Mouse (Mus musculus) layer of hippocampus, postnatal 10 days (tissue): ENCODE measurements around the gene Commd7. TPM values are rescaled to one million over a fixed set of nuclear protein-coding genes. Genes with fewer than 3 reads are reported as not detected.
A peak's percentile ranks its signal among the peaks of the same experiment; 100 is the strongest.

Source experiments
- DNase-seq, 2 experiments: peaks; one replicate each; pipeline ENCODE4 v3.0.0; 2021; ENCODE audit warnings: low spot score in 2 of 2
- total RNA-seq, 2 experiments: library from RNA; stranded (reverse); gene quantifications; 2 replicates each; pipeline ENCODE4 v1.2.3; 2021

The Commd7 gene
- total RNA-seq, 2 experiments from 2014 or later: 31.2 to 34.2 TPM

- no peak for DNase-seq
Observed at GRCm38 (mm10) chr2:153630950-153631349, 1.6 kb downstream of the Commd7 start.

DNA sequence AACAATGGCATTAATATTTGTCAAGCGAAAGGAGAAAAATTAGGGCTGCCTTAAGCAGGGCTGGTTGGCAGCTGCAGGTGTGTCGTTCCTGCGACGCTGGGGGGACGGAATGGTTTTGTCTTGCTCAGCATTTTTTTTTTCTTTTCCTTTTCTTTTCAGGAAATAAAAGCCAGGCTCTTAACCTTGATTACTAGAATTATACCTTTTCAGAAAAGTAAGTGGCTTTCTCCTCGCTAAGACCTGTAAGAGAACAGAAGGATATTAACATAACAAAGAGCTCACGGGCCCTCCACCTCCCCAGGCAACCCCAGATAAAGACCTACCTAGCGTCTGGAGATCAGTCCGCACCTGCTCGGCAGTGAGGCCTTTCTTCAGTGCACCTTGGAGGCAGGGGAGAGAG lies 10.1 kb downstream of the Commd7 start:
- DNase-seq: no peak

DNA sequence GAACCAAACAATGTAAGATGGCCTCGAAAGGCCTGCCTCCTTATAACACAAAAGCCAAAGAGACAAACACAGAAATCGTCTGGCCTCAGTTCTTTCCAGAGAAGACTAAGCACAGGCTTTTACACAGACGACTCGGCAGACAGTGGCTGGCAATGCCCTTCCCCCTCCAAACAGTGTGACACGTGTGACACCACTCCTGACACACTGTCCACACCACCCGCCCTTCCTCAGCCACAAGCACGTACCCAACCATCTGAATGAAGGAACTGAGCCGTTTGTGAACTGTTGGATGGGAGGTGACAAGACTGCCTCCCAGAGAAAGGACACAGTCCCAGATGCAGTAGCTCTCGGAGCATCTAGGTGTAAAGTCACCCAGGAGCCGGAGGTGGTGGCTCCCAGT lies 13.7 kb downstream of the Commd7 start:
- no peak for DNase-seq

DNA sequence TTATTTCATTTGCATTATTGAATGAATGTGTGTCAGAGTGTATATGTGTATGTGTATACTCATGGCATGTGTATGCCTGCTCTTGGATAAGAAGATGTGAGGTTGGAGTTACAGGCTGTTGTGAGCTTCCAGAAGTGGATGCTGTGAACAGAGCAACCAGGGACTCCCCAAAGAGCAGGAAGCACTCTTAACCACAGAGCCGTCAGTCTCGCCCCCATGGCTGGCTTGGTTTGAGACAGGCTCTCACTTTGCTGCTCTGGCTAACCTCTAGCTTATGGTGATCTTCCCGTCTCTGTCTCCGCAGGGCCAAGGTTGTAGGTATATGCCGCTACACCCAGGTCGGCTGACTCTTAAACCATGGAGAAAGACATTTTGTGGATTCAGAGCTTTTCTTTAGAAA lies 14.1 kb downstream of the Commd7 start:
- no peak for DNase-seq

DNA sequence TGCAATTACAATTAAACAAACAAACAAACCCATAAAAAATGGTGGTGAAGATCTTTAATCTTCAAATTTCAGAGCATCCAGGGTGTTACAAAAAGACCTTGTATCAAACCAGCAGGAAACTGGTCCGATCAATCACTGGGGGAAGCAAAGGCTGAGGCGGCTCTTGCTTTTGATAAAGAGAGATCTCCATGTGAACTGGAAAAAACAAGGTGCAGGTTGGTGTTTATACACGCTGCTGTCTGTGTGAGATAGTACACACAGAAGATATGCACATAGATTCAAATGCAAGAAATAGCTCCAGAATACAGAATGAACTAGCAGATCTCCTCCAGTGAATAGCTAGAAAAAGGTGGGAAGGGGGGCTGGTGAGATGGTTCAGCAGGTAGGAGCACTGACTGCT lies 15.7 kb downstream of the Commd7 start:
- DNase-seq: no peak

DNA sequence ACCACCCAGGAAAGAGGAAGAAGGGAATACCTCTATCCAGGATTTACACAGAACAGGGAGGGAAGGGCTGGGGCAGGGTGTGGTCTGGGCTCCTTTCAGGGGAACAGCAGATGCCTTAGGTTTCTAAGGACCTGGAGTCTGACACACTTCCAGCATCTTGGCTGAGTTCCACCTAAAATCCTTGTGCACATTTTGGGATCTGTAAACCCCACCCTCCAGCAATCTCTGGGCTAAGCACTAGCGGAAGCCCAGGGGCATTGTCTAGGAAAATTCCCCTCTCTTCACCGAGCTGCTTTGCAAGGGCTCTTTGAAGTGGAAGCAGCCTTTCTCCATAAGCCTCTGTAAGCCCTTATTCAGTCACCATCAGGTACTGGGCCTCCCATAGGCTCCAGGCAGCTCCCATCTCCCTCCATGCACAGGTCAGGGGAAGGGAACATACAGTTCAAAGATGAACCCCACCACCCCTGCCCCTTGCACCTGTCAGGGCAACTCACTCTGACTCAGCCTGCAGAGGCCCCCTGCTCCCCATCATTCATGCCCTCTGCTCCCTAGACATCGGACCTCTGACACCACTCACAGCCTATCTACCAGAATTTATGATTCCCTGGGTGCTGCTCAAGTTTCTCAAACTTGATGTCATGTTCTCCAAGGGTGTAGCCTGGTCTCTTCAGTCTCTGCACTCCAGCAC lies 19.8 kb downstream of the Commd7 start:
- DNase-seq: no peak

- no peak for DNase-seq
Observed at GRCm38 (mm10) chr2:153611743-153612142, 20.8 kb downstream of the Commd7 start.

- no peak for DNase-seq
Observed at GRCm38 (mm10) chr2:153611241-153611630, 21.3 kb downstream of the Commd7 start.

GRCm38 (mm10) chr2:153610426-153611240 lies 21.9 kb downstream of the Commd7 start:
- peak in 1 of 2 experiments; percentile 44 for DNase-seq

DNA sequence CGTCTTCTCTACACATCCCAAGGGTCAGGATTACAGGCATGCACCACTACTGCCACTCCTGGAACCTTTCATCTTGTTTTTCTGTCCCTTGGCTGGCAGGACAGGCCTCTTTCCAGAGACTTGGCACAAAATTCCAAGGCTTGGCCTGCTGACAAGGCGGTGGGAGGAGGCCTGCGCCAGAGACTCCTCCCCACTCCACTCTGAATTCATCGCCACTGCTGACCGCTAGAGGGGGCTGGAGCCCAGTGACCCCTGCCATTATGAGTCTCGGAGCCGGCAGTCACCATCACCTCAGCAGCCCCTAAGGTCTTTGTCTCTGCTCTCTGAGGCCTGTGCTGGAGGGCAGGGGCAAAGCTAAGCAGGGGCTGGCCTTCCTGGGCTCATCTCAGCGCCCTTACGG lies 23.0 kb downstream of the Commd7 start:
- DNase-seq: peak; percentile 94

GRCm38 (mm10) chr2:153609058-153609457 lies 23.5 kb downstream of the Commd7 start:
- no peak for DNase-seq

DNA sequence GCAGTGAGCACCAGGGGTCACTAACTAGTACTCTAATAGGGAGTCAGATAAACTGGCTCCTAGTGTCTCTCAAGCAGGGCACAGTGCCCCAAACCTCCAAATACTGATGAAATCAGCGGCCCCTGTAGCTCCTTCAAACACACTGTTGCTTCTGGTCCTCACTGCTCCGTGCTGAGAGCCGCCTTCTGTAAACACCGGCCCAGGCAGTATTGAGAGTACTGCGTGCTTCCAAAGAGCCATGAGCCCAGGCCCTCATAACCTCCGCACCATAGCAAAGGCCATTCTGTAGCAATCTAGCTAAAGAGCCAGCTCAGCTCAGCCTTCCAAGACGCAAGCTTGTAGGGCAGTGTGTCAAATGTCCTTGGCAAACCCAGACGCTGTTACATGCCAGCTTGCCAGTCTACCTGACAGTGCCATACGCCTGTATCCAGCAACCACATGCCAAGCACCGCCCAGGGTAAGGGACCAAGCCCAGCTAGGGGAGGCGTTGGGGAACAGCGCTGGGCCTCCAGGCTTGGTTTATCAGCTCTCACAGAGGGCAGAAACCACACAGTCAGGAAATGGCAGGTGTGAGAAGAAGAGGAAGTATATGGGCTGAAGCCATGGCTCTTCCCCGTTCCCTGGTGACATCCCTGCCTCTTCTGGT lies 24.6 kb downstream of the Commd7 start:
- DNase-seq: peak; percentile 55 to 57

GRCm38 (mm10) chr2:153606421-153606820 lies 26.2 kb downstream of the Commd7 start:
- DNase-seq: no peak

- DNase-seq: no peak
Observed at GRCm38 (mm10) chr2:153603724-153604123, 28.9 kb downstream of the Commd7 start.

DNA sequence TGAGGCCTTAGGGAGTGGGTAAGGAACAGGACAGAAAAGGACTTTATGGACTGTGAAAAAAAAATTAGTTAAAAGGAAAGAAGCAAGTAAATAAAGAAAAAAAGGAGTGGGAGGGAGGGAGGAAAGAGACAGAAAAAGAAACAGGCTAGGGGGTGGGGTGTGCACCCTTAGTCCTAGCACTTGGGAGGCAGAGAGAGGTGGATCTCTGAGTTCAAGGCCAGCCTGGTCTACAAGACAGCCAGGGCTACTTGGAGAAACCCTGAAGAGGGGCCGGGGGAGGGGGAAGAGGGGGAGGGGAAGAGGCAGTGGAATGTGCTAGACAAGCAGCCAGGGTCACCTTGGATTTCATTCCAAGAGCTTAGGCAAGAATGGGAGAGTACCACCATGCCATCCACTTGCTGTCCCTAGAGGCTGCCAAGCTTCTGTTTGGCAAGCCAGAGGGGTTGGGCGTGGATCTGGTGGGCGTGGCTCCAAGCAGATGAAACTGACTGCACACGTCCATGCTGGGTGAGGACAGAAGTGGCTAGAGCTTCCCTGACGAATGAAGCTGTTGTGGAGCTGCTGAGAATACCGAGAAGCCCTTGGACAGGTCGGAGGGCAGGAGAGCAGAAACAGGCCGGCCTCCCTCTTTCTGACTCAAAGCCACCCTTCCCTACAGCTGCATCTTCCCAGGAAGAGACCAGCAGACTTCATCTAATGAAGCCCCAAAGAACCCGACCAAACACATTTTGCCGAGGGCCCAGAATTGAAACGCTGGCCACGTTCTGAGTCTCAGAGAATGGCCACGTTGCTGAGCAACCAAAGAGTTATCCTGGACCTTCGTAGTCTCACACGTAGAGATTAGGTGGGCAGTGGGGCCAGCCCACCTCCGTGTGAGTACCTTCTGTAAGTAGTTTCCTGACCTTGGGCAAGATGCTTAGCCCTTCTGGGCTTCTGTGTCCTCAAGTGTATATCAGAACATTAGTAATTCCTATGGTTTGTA lies 31.6 kb downstream of the Commd7 start:
- peak; percentile 53 to 55 for DNase-seq

GRCm38 (mm10) chr2:153600021-153600666 lies 32.4 kb downstream of the Commd7 start:
- DNase-seq: peak; percentile 41 to 59

DNA sequence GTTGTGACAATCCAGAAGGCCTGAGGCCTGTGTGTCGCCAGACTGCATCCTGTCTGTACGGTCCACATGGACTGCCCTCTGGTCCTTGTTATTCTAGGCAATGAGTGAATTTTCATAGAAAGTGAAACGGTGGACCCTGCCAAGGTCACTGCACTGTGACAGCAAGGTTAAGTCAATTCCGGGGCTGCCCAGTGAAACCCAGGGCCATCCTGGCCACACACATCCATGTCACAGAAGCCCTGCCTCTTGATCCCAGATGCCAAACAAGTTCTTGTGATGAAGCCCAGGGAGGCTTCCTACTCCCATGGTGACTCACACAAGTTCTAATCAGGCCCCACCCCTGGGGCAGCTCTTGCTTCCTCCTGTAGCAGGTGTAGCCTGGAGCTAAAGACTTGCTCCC lies 35.0 kb downstream of the Commd7 start:
- no peak for DNase-seq

DNA sequence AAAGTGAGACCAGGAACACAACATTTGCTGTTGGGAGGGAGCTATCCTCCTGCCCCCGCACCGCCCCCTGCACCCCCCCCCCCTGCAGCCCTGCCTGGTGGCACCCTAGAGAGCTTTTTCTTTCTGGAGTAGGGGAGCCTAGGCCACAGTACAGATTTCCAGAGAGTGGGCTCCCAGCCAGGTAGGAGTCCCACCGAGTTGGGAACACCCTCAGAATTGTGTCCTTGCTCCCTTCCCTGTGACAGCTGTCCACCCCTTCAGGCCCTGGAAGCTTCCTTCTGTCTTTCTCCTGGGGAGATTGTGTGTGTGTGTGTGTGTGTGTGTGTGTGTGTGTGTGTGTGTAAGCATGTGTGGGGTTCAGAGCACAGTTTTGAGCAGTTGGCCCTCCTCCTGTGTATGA lies 35.6 kb downstream of the Commd7 start:
- DNase-seq: no peak

DNA sequence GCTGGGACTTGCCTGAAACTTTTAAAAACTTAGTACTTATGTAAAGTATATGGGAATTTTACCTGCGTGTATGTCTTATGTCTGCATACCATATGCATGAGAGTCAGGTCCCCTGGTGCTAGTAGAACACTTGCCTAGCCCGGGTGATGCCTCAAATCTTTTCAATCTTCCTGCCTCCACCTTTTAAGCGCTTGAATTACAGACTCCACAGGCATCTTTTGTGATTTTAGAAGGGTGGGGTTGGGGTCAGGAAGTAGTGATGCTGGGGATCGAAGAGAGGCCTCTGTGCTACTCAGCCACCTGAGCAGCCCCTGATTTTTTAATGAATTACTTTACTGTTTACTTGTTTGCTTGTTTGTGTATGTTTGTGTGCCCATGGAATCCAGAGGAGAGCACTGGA lies 37.6 kb downstream of the Commd7 start:
- no peak for DNase-seq

DNA sequence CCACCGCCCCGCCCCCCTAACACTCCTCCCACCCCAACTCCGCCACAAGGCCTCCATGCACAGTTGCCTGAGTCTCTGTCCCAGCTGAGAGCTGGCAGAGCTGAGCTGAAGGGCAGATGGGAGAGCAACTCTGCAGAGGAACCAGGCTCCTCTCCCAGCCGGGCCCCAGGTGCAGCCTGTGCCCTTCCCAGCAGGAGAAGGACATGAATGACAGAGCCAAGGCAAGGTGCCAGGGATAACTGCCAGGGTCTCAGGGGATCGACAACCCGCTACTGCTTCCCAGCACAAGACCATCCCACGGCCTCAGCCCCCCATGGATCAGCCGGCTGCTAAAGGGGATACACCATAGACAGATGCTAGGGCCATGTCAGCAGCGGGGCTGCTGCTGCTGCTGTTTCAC lies 39.4 kb downstream of the Commd7 start:
- peak; percentile 70 for DNase-seq
